ENCODE assay signal across 16 mouse cellular contexts in the genomic region with DNA sequence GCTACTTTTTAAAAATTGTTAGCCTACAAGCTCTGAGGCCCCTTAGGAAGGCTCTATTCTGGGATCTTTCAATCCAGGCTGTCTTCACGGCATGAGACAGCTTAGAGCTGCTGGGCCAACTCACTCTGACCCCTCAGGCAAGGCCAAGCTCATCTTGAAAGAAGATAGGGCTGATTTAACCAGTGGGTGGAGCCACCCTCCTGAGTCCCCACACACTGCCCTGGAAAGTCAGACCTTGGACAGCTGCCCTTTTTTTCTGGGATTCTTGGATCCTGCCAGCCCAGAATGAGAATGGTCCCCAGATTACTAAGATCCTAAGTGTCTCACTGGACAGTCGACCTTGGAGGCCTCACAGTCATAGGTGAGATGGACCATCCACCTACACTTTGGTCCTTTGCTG. TPM values are rescaled to one million over a fixed set of nuclear protein-coding genes. Genes with fewer than 3 reads are reported as not detected.
DNase-seq lines count a peak whose midpoint lies in the region; ATAC-seq and TF ChIP-seq lines count a peak whose summit lies in the region.
"Had no signal": no experiment of that assay in that cellular context is flagged by ENCODE, and none has a peak within 500 bp of the region (broad histone marks: within the 10 kb centered on the region; RNA-seq: fewer than 3 reads in every experiment).

No protein-coding gene starts in this region.

- no peak overlapping the region for H3K27ac ChIP-seq in kidney, embryonic 15.5 days
- no peak overlapping the region for H3K27ac ChIP-seq in kidney, postnatal 0 days
- H3K27ac ChIP-seq: embryonic facial prominence, embryonic 12.5 days; liver, embryonic 13.5 days had no signal

- intact Hi-C loops in left cerebral cortex, postnatal 4 days (cut with DNase I) = no loop called here

- H3K4me2 ChIP-seq in kidney, embryonic 15.5 days = no peak overlapping the region
- no peak overlapping the region for H3K4me2 ChIP-seq in kidney, postnatal 0 days (ENCODE audit: low read length)
- H3K4me2 ChIP-seq: embryonic facial prominence, embryonic 12.5 days; heart, embryonic 12.5 days; liver, embryonic 13.5 days had no signal

- H3K4me1 ChIP-seq in kidney, embryonic 15.5 days = peaks cover 5% of the 10 kb centered on the region; the same call in 1 of the 2 replicates
- H3K4me1 ChIP-seq in kidney, postnatal 0 days (replicated peaks; ENCODE audit: insufficient read depth, low read length) = no peaks in the 10 kb centered on the region
- H3K4me1 ChIP-seq: embryonic facial prominence, embryonic 12.5 days; heart, embryonic 12.5 days; liver, embryonic 13.5 days had no signal

- DNase-seq in kidney, adult 11 months = peak; percentile 10
- peak; percentile 30 for DNase-seq in ZHBTc4 (ENCODE audit: low read depth, low spot score)
- peak; percentile 77 for DNase-seq in cerebellum, adult 9-10 months
- DNase-seq in kidney, postnatal 0 days (ENCODE audit: low spot score) = peak; percentile 26
- DNase-seq in left cerebral cortex, postnatal 4 days = no peak
- no peak for DNase-seq in thymus, postnatal 14 days
- DNase-seq: gastrocnemius, postnatal 36 days; heart, postnatal 4 days; liver, embryonic 13.5 days; lung, postnatal 14 days; right cerebral cortex, postnatal 14 days had no signal

- H3K36me3 ChIP-seq in kidney, embryonic 15.5 days = no peaks in the 10 kb centered on the region
- no peaks in the 10 kb centered on the region for H3K36me3 ChIP-seq in kidney, postnatal 0 days (ENCODE audit: insufficient read depth, low read length)
- H3K36me3 ChIP-seq: embryonic facial prominence, embryonic 12.5 days; heart, embryonic 12.5 days; liver, embryonic 13.5 days had no signal

- H3K4me3 ChIP-seq in kidney, embryonic 15.5 days (replicated peaks) = no peak overlapping the region
- H3K4me3 ChIP-seq in kidney, postnatal 0 days (replicated peaks; ENCODE audit: low read depth, low read length) = no peak overlapping the region
- H3K4me3 ChIP-seq: embryonic facial prominence, embryonic 12.5 days; heart, embryonic 12.5 days; liver, embryonic 13.5 days had no signal

- H3K9me3 ChIP-seq in kidney, embryonic 15.5 days (replicated peaks) = no peaks in the 10 kb centered on the region
- H3K9me3 ChIP-seq in kidney, postnatal 0 days (replicated peaks; ENCODE audit: low read length) = no peaks in the 10 kb centered on the region
- H3K9me3 ChIP-seq: embryonic facial prominence, embryonic 12.5 days; heart, embryonic 12.5 days; liver, embryonic 13.5 days had no signal

- WGBS in kidney, embryonic 15.5 days = 17% methylated on average over 2 of the region's 2 CpGs
- WGBS in kidney, postnatal 0 days = 3% methylated on average over 2 of the region's 2 CpGs

- no peak for ATAC-seq in kidney, embryonic 15.5 days (replicated peaks; ENCODE audit: low FRiP score)
- no peak for ATAC-seq in kidney, postnatal 0 days (replicated peaks; ENCODE audit: low FRiP score, low read depth)
- no peak for ATAC-seq in monocyte, adult 5-6 weeks (replicated peaks; ENCODE audit: insufficient number of reproducible peaks, low FRiP score, low TSS enrichment, poor library complexity, severe bottlenecking)
- ATAC-seq: Patski had no signal

- H3K9ac ChIP-seq in kidney, embryonic 15.5 days = no peak overlapping the region
- no peak overlapping the region for H3K9ac ChIP-seq in kidney, postnatal 0 days (ENCODE audit: low read depth, low read length)
- H3K9ac ChIP-seq: embryonic facial prominence, embryonic 12.5 days; heart, embryonic 12.5 days; liver, embryonic 13.5 days had no signal

- peaks cover 36% of the 10 kb centered on the region for H3K27me3 ChIP-seq in kidney, embryonic 15.5 days
- no peaks in the 10 kb centered on the region for H3K27me3 ChIP-seq in kidney, postnatal 0 days (ENCODE audit: insufficient read depth, low read length)

- no peak for TF ChIP-seq CTCF in kidney, postnatal 0 days (IDR thresholded peaks at IDR 0.05; ENCODE audit: low read depth)

RNA-seq across cellular contexts. Expression of a gene that starts 47.6 kb away (rescaled TPM):
- 2.2 and 4.0 TPM in 2 replicates for polyA plus RNA-seq in kidney, embryonic 15.5 days (2015; fragmentation: Nextera tagmentation; extraction: Ambion mirVana)
- polyA plus RNA-seq in kidney, postnatal 0 days (2015; fragmentation: Nextera tagmentation; extraction: Ambion mirVana) = 4.3 and 6.6 TPM in 2 replicates
- total RNA-seq in left cerebral cortex, postnatal 4 days (2021) = 100 to 1,000 TPM; 151 to 183 TPM
- total RNA-seq in monocyte, adult 5-6 weeks (2017) = 0.10 to 0.96 TPM in 2 of 3 replicates, not detected in the other

Comparison
In these comparisons a context has a peak if more than half of its experiments do, and no peak if none do; other contexts are left out.
1. DNase-seq: peak in kidney, adult 11 months (single experiment), ZHBTc4 (single experiment), cerebellum, adult 9-10 months (single experiment) and kidney, postnatal 0 days (single experiment); none in left cerebral cortex, postnatal 4 days (single experiment) and thymus, postnatal 14 days (single experiment).
2. RNA of a gene that starts 47.6 kb away (total RNA-seq): 151 to 183 TPM in left cerebral cortex, postnatal 4 days; 0.10 to 0.96 TPM in monocyte, adult 5-6 weeks; every median in the first group is over 10 times any median in the second.